8 mouse cellular contexts compared by ENCODE assay signal in genomic region chr3:55055038-55055746, GRCm38 (mm10). TPM values are rescaled to one million over a fixed set of nuclear protein-coding genes. Genes with fewer than 3 reads are reported as not detected.
DNase-seq lines count a peak whose midpoint lies in the region; ATAC-seq and TF ChIP-seq lines count a peak whose summit lies in the region.

Gene Ccna1 (minus strand): TSS chr3:55055501.

- no peaks in the 10 kb centered on the region for H3K36me3 ChIP-seq in liver, postnatal 0 days (replicated peaks; ENCODE audit: insufficient read depth, low read length)

- 4% methylated on average over 50 of the region's 73 CpGs for WGBS in liver, postnatal 0 days (ENCODE audit: insufficient replicate concordance)

- ATAC-seq in liver, postnatal 0 days: peak; percentile 73
- no peak for ATAC-seq in monocyte, adult 5-6 weeks (replicated peaks; ENCODE audit: insufficient number of reproducible peaks, low FRiP score, low TSS enrichment, poor library complexity, severe bottlenecking)

- no peaks in the 10 kb centered on the region for H3K9me3 ChIP-seq in liver, postnatal 0 days (ENCODE audit: low read length)

- H3K27ac ChIP-seq in liver, postnatal 0 days (ENCODE audit: low read depth): no peak within 1 kb of the TSS

- H3K27me3 ChIP-seq in liver, postnatal 0 days (ENCODE audit: insufficient read depth, low read length): peaks cover 27% of the 10 kb centered on the region

- intact Hi-C loops in heart, postnatal 25 days (cut with DNase I): no loop called here

- no peak for TF ChIP-seq EP300 in liver, postnatal 0 days (IDR thresholded peaks at IDR 0.05; ENCODE audit: low read depth)

- H3K4me2 ChIP-seq in liver, postnatal 0 days (ENCODE audit: low read depth, low read length): peak within 1 kb of the TSS; percentile 77

- peak; percentile 73 for DNase-seq in ES-CJ7 (ENCODE audit: low read depth, low spot score)
- peak; percentile 24 for DNase-seq in cerebellum, adult 8-10 months
- peak; percentile 72 for DNase-seq in forelimb bud, embryonic 11.5 days (ENCODE audit: low read depth, low spot score)
- peak; percentile 17 for DNase-seq in heart, postnatal 25 days (ENCODE audit: low spot score)
- DNase-seq in kidney, postnatal 4 days: peak; percentile 81 to 87
- DNase-seq in liver, postnatal 0 days: peak; percentile 51
- peak; percentile 24 for DNase-seq in ovary, postnatal 10 days (ENCODE audit: low spot score)

- H3K9ac ChIP-seq in liver, postnatal 0 days (replicated peaks): peak within 1 kb of the TSS; percentile 5; the same call in 1 of the 2 replicates

- H3K4me3 ChIP-seq in liver, postnatal 0 days (ENCODE audit: low read depth, low read length): peak within 1 kb of the TSS; percentile 40

- TF ChIP-seq CTCF in liver, postnatal 0 days (IDR thresholded peaks at IDR 0.05; ENCODE audit: low read depth): no peak

- peaks cover 11% of the 10 kb centered on the region for H3K4me1 ChIP-seq in liver, postnatal 0 days (ENCODE audit: insufficient read depth)

RNA-seq across cellular contexts. Expression of gene Ccna1, which starts in this region (rescaled TPM):
- not detected for total RNA-seq in heart, postnatal 25 days (2021)
- not detected in 2 replicates for polyA plus RNA-seq in liver, postnatal 0 days (2015; fragmentation: Nextera tagmentation; extraction: Ambion mirVana)
- total RNA-seq in monocyte, adult 5-6 weeks (2017): not detected in 3 replicates

Comparison
In these comparisons a context has a peak if more than half of its experiments do, and no peak if none do; other contexts are left out.
1. Peak in DNase-seq in heart, postnatal 25 days; RNA of the gene not detected or under 1 TPM.
2. Peak in DNase-seq, ATAC-seq, H3K4me3 ChIP-seq, H3K9ac ChIP-seq and H3K4me2 ChIP-seq in liver, postnatal 0 days; RNA of the gene not detected or under 1 TPM.
3. DNase-seq: peak in every context shown above with its lines; median percentile 84 in kidney, postnatal 4 days; 73 in ES-CJ7; 72 in forelimb bud, embryonic 11.5 days; 51 in liver, postnatal 0 days; 24 in cerebellum, adult 8-10 months; 24 in ovary, postnatal 10 days; 17 in heart, postnatal 25 days.